Mouse (Mus musculus) myocyte (in vitro differentiated cells): ENCODE results near the gene Tenm4.

Source experiments
- CEBPB ChIP-seq: IDR thresholded peaks from 2 replicates; pipeline ENCODE4 v1.6.1; 2011; ENCODE audit warnings: mild to moderate bottlenecking, moderate library complexity; ENCODE audit not compliant: poor library complexity, insufficient read depth, severe bottlenecking
- E2F4 ChIP-seq: IDR thresholded peaks from one replicate; pipeline ENCODE4 v1.6.1; 2011; ENCODE audit warnings: mild to moderate bottlenecking, control low read depth, moderate library complexity; ENCODE audit not compliant: insufficient read depth
- MAX ChIP-seq: IDR thresholded peaks from one replicate; pipeline ENCODE4 v1.6.1; 2011; ENCODE audit warnings: low read depth, mild to moderate bottlenecking, control low read depth
- MYOD1 ChIP-seq, 3 experiments: IDR thresholded peaks; one replicate each; pipeline ENCODE4 v1.6.1; 2011; ENCODE audit warnings: control low read depth in 2 of 3, low read depth in 2 of 3, mild to moderate bottlenecking in 2 of 3, moderate library complexity in 1 of 3; ENCODE audit not compliant: insufficient read length in 2 of 3, control insufficient read depth in 1 of 3
- MYOG ChIP-seq, 3 experiments: IDR thresholded peaks; one replicate each; pipeline ENCODE4 v1.6.1; 2011; ENCODE audit warnings: control low read depth in 2 of 3, low read depth in 2 of 3, mild to moderate bottlenecking in 2 of 3; ENCODE audit not compliant: insufficient read length in 2 of 3, control insufficient read depth in 1 of 3, insufficient read depth in 1 of 3
- POLR2A ChIP-seq: IDR thresholded peaks from one replicate; pipeline ENCODE4 v1.6.1; 2011; ENCODE audit warnings: low read depth, mild to moderate bottlenecking, control low read depth, moderate library complexity; ENCODE audit not compliant: insufficient read length
- POLR2AphosphoS2 ChIP-seq: IDR thresholded peaks from one replicate; pipeline ENCODE4 v1.6.1; 2011; ENCODE audit warnings: low read depth, control low read depth; ENCODE audit not compliant: insufficient read length
- REST ChIP-seq: IDR thresholded peaks from one replicate; pipeline ENCODE4 v1.6.1; 2011; ENCODE audit warnings: mild to moderate bottlenecking, control low read depth, moderate library complexity; ENCODE audit not compliant: insufficient read depth, insufficient read length
- SRF ChIP-seq: IDR thresholded peaks from one replicate; pipeline ENCODE4 v1.6.1; 2011; ENCODE audit warnings: low read depth; ENCODE audit not compliant: control insufficient read depth, insufficient read length
- TCF12 ChIP-seq: IDR thresholded peaks from one replicate; pipeline ENCODE4 v1.6.1; 2011; ENCODE audit warnings: mild to moderate bottlenecking, control low read depth; ENCODE audit not compliant: poor library complexity, insufficient read depth, severe bottlenecking
- TCF3 ChIP-seq: IDR thresholded peaks from one replicate; pipeline ENCODE4 v1.6.1; 2011; ENCODE audit warnings: low read depth, control low read depth; ENCODE audit not compliant: insufficient read length
- USF1 ChIP-seq: IDR thresholded peaks from one replicate; pipeline ENCODE4 v1.6.1; 2011; ENCODE audit warnings: low read depth, mild to moderate bottlenecking, control low read depth, moderate library complexity

GRCm38 (mm10) chr7:96554277-96554690 lies 383.2 kb downstream of the Tenm4 start:
- TF ChIP-seq MYOD1 (IDR thresholded peaks at IDR 0.05; ENCODE audit: control insufficient read depth in 1 of 3, insufficient read length in 2 of 3, low read depth in 2 of 3): no peak
- TF ChIP-seq POLR2A: no peak
- no peak for TF ChIP-seq TCF12
- no peak for TF ChIP-seq POLR2AphosphoS2
- no peak for TF ChIP-seq E2F4
- TF ChIP-seq MAX: no peak
- TF ChIP-seq CEBPB: no peak
- TF ChIP-seq USF1: no peak
- no peak for TF ChIP-seq TCF3
- no peak for TF ChIP-seq REST
- TF ChIP-seq MYOG (IDR thresholded peaks at IDR 0.05; ENCODE audit: control insufficient read depth in 1 of 3, insufficient read depth in 1 of 3, insufficient read length in 2 of 3, low read depth in 2 of 3): no peak
- no peak for TF ChIP-seq SRF
